Mouse (Mus musculus) liver, embryonic 15.5 days (tissue): ENCODE measurements around the gene Aoah. TPM values are rescaled to one million over a fixed set of nuclear protein-coding genes. Genes with fewer than 3 reads are reported as not detected.

Source experiments
- ATAC-seq: fragments of 200-750 bp; cut with Nextera tagmentation; 2 replicates; pipeline ENCODE4 v1.8.0; 2017; ENCODE audit warnings: moderate number of reproducible peaks, mild to moderate bottlenecking, moderate library complexity; ENCODE audit not compliant: insufficient read depth
- H3K27ac ChIP-seq: fragments of 300-500 bp; sonication (generic); replicated peaks from 2 replicates; pipeline ENCODE4 v1.5.1; 2015; ENCODE audit warnings: mild to moderate bottlenecking, inconsistent platforms
- H3K27me3 ChIP-seq: fragments of 300-500 bp; sonication (generic); 2 replicates; pipeline ENCODE4 v1.6.1; 2015; ENCODE audit warnings: mild to moderate bottlenecking, inconsistent platforms
- H3K36me3 ChIP-seq: fragments of 300-500 bp; sonication (generic); replicated peaks from 2 replicates; pipeline ENCODE4 v1.6.1; 2015; ENCODE audit warnings: moderate library complexity, mild to moderate bottlenecking, inconsistent platforms
- H3K4me1 ChIP-seq: fragments of 300-500 bp; sonication (generic); replicated peaks from 2 replicates; pipeline ENCODE4 v1.6.1; 2015; ENCODE audit warnings: inconsistent platforms
- H3K4me2 ChIP-seq: fragments of 300-500 bp; sonication (generic); 2 replicates; pipeline ENCODE4 v1.6.1; 2015; ENCODE audit warnings: moderate library complexity, mild to moderate bottlenecking, inconsistent platforms
- H3K4me3 ChIP-seq: fragments of 300-500 bp; sonication (generic); replicated peaks from 2 replicates; pipeline ENCODE4 v1.5.1; 2015; ENCODE audit warnings: mild to moderate bottlenecking, inconsistent platforms
- H3K9ac ChIP-seq: fragments of 300-500 bp; sonication (generic); 2 replicates; pipeline ENCODE4 v1.6.1; 2015; ENCODE audit warnings: moderate library complexity, mild to moderate bottlenecking, inconsistent platforms
- H3K9me3 ChIP-seq: fragments of 300-500 bp; sonication (generic); replicated peaks from 2 replicates; pipeline ENCODE4 v1.6.1; 2016; ENCODE audit warnings: inconsistent platforms
- WGBS: fragments of 180-500 bp; shearing (Covaris S2); methylation state at CpG from one replicate; pipeline ENCODE4 v1.1.7; 2015; ENCODE audit warnings: mixed read lengths; ENCODE audit not compliant: insufficient replicate concordance; 5-methylcytosine and 5-hydroxymethylcytosine counted together
- polyA plus RNA-seq: library from polyadenylated mRNA; unstranded; fragments of >200 nt; fragmentation: Nextera tagmentation; extraction: Ambion mirVana; gene quantifications from 2 replicates; pipeline ENCODE4 v1.2.1, GENCODE M21; 2015

Gene Aoah
- polyA plus RNA-seq, 1 experiment from 2014 or later: 3.2 TPM

DNA sequence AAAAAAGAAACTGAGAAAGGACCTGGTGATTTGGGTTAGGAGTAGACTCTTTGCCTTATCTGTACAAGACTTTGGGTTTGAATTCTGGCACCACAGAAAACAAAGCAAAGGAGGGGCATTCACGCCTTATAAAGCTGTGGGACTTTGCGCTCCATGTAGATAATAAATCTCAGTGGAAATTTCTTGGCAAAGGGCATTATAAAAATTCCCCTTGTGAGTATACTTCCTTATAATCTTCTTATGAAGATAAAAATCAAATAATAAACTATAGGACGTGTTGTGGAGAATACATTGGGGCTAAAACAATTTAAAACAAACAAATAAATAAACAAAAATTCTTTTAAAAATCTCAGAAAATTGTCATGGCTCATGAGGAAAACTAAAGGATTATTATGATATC lies 280.9 kb downstream of the Aoah start, which contains the start of gene Olfr1370:
Gene Olfr1370, minus strand, starts transcription at position 101 of the 400 bp plus-strand sequence.
- Histone ChIP-seq H3K4me1 (no peaks in the 10 kb centered on the region), H3K36me3 (no peaks in the 10 kb centered on the region), H3K9ac (no peak within 1 kb of the TSS), H3K4me2 (no peak within 1 kb of the TSS), H3K9me3 (no peaks in the 10 kb centered on the region), H3K27ac (no peak within 1 kb of the TSS), H3K27me3 (no peaks in the 10 kb centered on the region), H3K4me3 (no peak within 1 kb of the TSS)
- no peak for ATAC-seq
- 56% methylated on average over 3 of the region's 3 CpGs for WGBS

DNA sequence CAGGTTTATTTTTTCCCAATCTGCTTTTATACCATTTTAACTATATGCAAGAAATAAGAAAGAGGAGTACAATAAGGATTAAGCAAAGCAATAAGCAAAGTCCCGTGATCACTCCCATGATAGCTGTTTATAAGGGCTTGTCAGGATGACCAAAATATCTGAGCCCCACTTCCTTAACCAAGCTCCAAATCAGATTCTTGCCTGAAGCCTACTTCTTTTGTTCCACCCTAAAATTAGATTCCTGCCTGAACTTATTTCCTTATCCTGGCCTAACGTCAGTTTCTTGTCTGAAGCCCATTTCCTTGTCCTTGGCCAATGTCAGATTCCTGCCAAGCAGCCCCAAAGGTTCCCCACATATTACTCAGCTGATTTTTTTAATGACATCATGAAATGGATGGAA lies 288.8 kb downstream of the Aoah start:
- WGBS: 37% methylated on average over 2 of the region's 2 CpGs
- ATAC-seq: no peak

More for the DNA sequence above, 288.8 kb downstream of the Aoah start:
- Histone ChIP-seq H3K36me3 (no peaks in the 10 kb centered on the region), H3K27me3 (no peaks in the 10 kb centered on the region), H3K4me1 (no peaks in the 10 kb centered on the region), H3K4me2 (no peak overlapping the region), H3K9me3 (no peaks in the 10 kb centered on the region), H3K27ac (no peak overlapping the region), H3K9ac (no peak overlapping the region), H3K4me3 (no peak overlapping the region)
